Comparison of ENCODE assay signal across 9 mouse cellular contexts in the genomic region with DNA sequence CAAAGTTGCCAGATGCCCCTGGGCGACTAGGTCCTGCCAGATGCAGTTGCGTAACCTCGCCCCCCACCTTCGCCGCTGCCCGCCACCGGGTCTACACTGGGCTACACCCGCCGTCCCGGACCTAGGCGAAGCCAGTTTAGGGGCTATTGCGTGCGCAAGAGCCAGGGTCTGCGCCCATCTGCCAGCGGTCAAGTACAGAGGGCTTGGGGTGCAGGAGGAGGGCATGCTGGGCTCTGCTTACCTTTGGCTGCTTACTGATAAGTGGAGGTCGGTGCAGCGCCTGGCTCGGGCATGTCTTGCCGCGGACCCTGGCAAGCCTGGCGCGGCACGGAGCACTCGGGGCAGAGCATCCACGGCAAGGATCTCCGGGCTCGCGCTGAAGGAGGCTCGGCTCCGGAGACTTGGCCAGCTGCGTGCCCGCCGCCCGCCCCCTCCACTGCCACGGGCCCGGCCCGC. TPM values are rescaled to one million over a fixed set of nuclear protein-coding genes. Genes with fewer than 3 reads are reported as not detected.
DNase-seq lines count a peak whose midpoint lies in the region; ATAC-seq and TF ChIP-seq lines count a peak whose summit lies in the region.
"Had no signal": no experiment of that assay in that cellular context is flagged by ENCODE, and none has a peak within 500 bp of the region (broad histone marks: within the 10 kb centered on the region; RNA-seq: fewer than 3 reads in every experiment).

No protein-coding gene starts in this region.

- H3K9ac ChIP-seq in lung, embryonic 14.5 days = peak overlapping the region; percentile 46
- 0 out of 2 replicates have a peak overlapping the region, but pooled peaks have one; percentile 22 for H3K9ac ChIP-seq in liver, embryonic 12.5 days

- ATAC-seq in lung, embryonic 14.5 days (ENCODE audit: insufficient read depth) = no peak; the same call in none of the 2 replicates
- peak; percentile 45 for ATAC-seq in granulocyte monocyte progenitor cell, adult 5-6 weeks (replicated peaks; ENCODE audit: poor library complexity, severe bottlenecking)
- no peak; the same call in 1 of the 2 replicates for ATAC-seq in liver, embryonic 12.5 days

- 1% methylated on average over 37 of the region's 37 CpGs for WGBS in lung, embryonic 14.5 days
- WGBS in liver, embryonic 12.5 days (ENCODE audit: insufficient replicate concordance) = 4% methylated on average over 34 of the region's 37 CpGs

- peak; percentile 19 for DNase-seq in adrenal gland, postnatal 10 days
- no peak for DNase-seq in adrenal gland, adult 8-10 months
- peak; percentile 37 for DNase-seq in lung, embryonic 14.5 days
- DNase-seq in lung, postnatal 25 days (ENCODE audit: low spot score) = no peak
- DNase-seq in right cerebral cortex, postnatal 25 days = peak; percentile 41
- no peak for DNase-seq in urinary bladder, postnatal 10 days (ENCODE audit: low spot score)

- TF ChIP-seq CTCF in lung, embryonic 14.5 days (IDR thresholded peaks at IDR 0.05; ENCODE audit: low read depth) = no peak

- no peak overlapping the region for H3K27ac ChIP-seq in lung, embryonic 14.5 days (ENCODE audit: low read depth)
- no peak overlapping the region for H3K27ac ChIP-seq in liver, embryonic 12.5 days

- peaks cover 5% of the 10 kb centered on the region; the same call in 1 of the 2 replicates for H3K27me3 ChIP-seq in lung, embryonic 14.5 days (ENCODE audit: insufficient read depth, low read length)
- peaks cover 41% of the 10 kb centered on the region for H3K27me3 ChIP-seq in liver, embryonic 12.5 days (replicated peaks)

- peaks cover 10% of the 10 kb centered on the region; the same call in 1 of the 2 replicates for H3K4me1 ChIP-seq in lung, embryonic 14.5 days (ENCODE audit: insufficient read depth)
- peaks cover 7% of the 10 kb centered on the region; the same call in 1 of the 2 replicates for H3K4me1 ChIP-seq in liver, embryonic 12.5 days

- H3K4me2 ChIP-seq in lung, embryonic 14.5 days = peak overlapping the region; percentile 95
- H3K4me2 ChIP-seq in liver, embryonic 12.5 days = peak overlapping the region; percentile 68

- no peaks in the 10 kb centered on the region for H3K36me3 ChIP-seq in lung, embryonic 14.5 days (ENCODE audit: insufficient read depth)
- H3K36me3 ChIP-seq in liver, embryonic 12.5 days = no peaks in the 10 kb centered on the region

- H3K4me3 ChIP-seq in lung, embryonic 14.5 days (ENCODE audit: low read depth, low read length) = peak overlapping the region; percentile 51
- peak overlapping the region; percentile 43 for H3K4me3 ChIP-seq in liver, embryonic 12.5 days

- H3K9me3 ChIP-seq in lung, embryonic 14.5 days (ENCODE audit: low read depth, low read length) = no peaks in the 10 kb centered on the region
- H3K9me3 ChIP-seq in liver, embryonic 12.5 days (replicated peaks) = no peaks in the 10 kb centered on the region

RNA-seq across cellular contexts. Expression of a gene that starts 0.7 kb away (rescaled TPM):
- total RNA-seq in adrenal gland, postnatal 10 days (2021) = 1 to 10 TPM; 2.2 to 2.4 TPM
- total RNA-seq in adrenal gland, adult 8-10 months (2022) = 1 to 10 TPM; 4.0 to 9.2 (median 6.9) TPM
- polyA plus RNA-seq in lung, embryonic 14.5 days (2014; fragmentation: Nextera tagmentation; extraction: Ambion mirVana) = 3.5 and 4.8 TPM in 2 replicates
- not detected in 2 replicates for total RNA-seq in granulocyte monocyte progenitor cell, adult 5-6 weeks (2014; fragmentation: Nextera tagmentation)
- total RNA-seq in granulocyte monocyte progenitor cell, adult 5-6 weeks (2017) = 0.22 TPM in 1 of 2 replicates, not detected in the other
- 0.36 and 0.39 TPM in 2 replicates for polyA plus RNA-seq in liver, embryonic 12.5 days (2016; fragmentation: Nextera tagmentation; extraction: Ambion mirVana)
- total RNA-seq: common myeloid progenitor, adult 5-6 weeks had no signal

Comparison
In these comparisons a context has a peak if more than half of its experiments do, and no peak if none do; other contexts are left out.
1. DNase-seq: peak in adrenal gland, postnatal 10 days (single experiment), lung, embryonic 14.5 days (single experiment) and right cerebral cortex, postnatal 25 days (single experiment); none in adrenal gland, adult 8-10 months (single experiment), lung, postnatal 25 days (single experiment) and urinary bladder, postnatal 10 days (single experiment).